Mouse (Mus musculus): ENCODE results near the gene Htra2.

DNA sequence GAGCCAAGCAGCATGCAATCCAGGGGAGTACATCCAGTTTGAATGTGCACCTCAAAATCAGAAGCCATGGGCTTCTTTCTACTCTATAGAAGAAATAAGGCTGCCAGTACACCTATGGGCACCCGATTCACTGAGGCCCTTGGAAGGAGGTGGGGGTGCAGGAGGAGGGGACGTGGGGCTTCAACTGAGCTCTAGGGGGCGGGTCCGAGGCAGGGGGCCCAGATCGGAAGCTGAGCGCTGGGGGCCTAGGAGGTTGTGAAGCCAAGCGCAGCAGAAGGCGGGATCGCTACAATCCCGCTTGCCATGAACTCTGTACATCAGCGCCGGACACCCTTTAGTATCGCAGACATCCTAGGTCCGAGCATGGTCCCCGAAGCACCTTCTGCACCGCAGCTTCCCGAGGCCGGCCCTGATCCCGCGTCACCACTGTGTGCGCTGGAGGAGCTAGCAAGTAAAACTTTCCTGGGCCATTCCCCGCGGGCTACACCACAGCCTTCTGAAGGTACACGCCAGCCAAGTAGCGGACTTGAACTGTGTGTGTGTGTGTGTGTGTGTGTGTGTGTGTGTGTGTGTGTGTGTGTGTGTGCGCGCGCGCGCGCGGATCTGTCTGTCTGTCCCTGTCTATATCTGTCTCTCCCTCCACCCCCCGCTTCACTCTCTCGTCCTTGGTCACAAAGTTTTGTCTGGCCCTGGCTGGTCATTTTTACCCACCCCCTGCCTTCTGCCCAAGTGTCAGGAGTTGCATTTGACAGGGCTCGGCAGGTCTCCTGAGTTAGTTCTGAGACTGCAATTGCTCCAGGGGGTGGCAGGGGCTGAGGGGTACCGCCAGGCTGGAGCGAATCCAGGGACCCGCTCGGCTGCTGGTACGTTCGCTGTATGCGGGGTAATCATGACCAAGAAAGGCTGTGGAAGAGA, 31.3 kb upstream of the Htra2 start, which contains the start of gene Lbx2:
- TF ChIP-seq POLR2A (IDR thresholded peaks at IDR 0.05; ENCODE audit: insufficient read length, low read depth) (no peak), E2F4 (IDR thresholded peaks at IDR 0.05; ENCODE audit: insufficient read depth) (no peak), MYOD1 (IDR thresholded peaks at IDR 0.05; ENCODE audit: control insufficient read depth in 1 of 3, insufficient read length in 2 of 3, low read depth in 2 of 3) (no peak), REST (IDR thresholded peaks at IDR 0.05; ENCODE audit: insufficient read depth, insufficient read length) (no peak), TCF12 (IDR thresholded peaks at IDR 0.05; ENCODE audit: insufficient read depth, poor library complexity, severe bottlenecking) (no peak), MAX (IDR thresholded peaks at IDR 0.05; ENCODE audit: low read depth) (no peak), MYOG (IDR thresholded peaks at IDR 0.05; ENCODE audit: control insufficient read depth in 1 of 3, insufficient read depth in 1 of 3, insufficient read length in 2 of 3, low read depth in 2 of 3) (no peak), POLR2AphosphoS2 (IDR thresholded peaks at IDR 0.05; ENCODE audit: insufficient read length, low read depth) (no peak), USF1 (IDR thresholded peaks at IDR 0.05; ENCODE audit: low read depth) (no peak), CEBPB (IDR thresholded peaks at IDR 0.05; ENCODE audit: insufficient read depth, poor library complexity, severe bottlenecking) (no peak)
